Mouse (Mus musculus): ENCODE measurements around the gene 4930402F06Rik.

The 4930402F06Rik gene

DNA sequence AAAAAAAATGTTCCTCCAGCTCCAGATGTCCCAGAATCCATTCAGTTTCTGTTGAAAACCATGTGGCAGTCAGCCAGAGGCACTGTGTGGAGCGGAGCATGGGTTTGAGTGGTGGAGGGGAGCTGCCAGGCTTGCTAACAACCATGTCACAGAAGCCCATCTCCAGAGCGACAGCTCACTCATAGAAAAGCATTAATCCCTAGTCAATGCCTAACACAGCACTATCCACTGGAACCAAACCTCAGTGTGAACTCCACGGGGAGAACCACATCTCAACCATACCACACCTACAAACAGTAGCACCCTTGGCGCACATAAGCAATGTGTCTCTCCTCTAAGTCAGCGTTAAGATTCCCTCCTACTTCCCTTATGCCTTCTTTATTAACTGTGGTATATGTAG lies at the start of gene 4930402F06Rik:
TSS of gene 4930402F06Rik (minus strand) at position 80 of the 400 bp plus-strand sequence.
- 16% methylated on average over 5 of the region's 5 CpGs for WGBS

DNA sequence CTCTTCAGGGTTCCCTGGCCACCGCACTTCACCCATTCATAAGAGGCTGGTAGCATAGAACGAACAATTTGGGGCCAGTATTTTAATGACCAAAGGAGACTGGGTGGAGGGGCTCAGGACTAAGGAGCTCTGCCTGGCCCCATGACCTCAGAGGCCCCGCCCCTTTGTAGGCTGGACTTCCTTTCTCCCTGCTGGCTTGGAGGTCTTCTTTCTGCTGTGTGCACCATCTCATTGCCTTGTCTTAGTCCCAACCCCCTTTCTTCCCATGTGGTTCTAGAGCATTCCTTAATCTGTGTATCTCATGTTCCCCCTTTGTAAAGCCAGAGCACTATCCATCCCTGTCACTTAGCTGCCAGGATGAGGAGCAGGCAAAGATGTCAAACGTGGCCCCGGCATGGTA lies 49.3 kb upstream of the 4930402F06Rik start:
- WGBS, result 82% methylated on average over 5 of the region's 5 CpGs

DNA sequence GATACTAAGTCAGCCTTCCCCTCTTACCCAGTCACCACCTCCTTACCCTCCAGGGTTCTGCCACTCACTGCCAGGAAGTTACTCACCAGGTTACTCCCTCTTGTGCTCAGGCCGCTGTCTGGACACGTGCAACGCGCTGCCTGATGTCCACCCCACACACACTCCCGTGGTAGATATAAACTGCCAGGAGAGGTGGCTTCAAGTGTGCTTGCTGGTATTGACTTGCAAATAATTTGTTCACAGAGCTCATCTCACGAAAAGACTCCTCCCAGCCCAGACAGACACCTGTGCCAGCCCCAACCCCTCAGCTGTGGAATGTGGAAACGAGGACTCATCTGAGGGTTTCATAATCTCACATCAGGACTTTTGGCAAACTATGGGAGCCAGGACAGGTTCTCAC lies 48.6 kb upstream of the 4930402F06Rik start:
- 74% methylated on average over 7 of the region's 7 CpGs for WGBS

DNA sequence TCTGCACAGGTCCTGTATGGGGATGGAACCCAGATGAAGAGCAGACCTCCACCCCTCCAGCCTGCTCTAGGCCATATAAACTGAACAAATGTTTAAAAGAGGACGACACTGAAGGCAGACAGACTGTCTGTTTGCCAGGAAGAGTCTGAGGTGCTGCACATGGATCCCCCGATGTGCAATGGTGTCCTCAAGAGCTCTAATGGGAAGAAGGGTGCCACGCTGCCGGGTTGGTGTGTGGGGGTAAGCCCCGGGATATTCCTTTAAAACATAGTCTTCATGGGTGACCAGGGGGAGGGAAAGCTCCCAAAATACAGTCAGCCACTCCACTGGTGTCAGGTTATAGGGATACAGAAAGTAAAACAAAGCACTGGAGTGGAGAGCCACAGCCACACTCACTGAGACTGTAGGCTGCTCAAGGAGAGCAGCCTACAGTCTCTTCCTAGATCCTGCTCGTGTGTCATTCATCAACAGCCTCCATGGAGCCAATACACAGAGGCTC lies 47.8 kb upstream of the 4930402F06Rik start:
- 72% methylated on average over 6 of the region's 6 CpGs for WGBS

DNA sequence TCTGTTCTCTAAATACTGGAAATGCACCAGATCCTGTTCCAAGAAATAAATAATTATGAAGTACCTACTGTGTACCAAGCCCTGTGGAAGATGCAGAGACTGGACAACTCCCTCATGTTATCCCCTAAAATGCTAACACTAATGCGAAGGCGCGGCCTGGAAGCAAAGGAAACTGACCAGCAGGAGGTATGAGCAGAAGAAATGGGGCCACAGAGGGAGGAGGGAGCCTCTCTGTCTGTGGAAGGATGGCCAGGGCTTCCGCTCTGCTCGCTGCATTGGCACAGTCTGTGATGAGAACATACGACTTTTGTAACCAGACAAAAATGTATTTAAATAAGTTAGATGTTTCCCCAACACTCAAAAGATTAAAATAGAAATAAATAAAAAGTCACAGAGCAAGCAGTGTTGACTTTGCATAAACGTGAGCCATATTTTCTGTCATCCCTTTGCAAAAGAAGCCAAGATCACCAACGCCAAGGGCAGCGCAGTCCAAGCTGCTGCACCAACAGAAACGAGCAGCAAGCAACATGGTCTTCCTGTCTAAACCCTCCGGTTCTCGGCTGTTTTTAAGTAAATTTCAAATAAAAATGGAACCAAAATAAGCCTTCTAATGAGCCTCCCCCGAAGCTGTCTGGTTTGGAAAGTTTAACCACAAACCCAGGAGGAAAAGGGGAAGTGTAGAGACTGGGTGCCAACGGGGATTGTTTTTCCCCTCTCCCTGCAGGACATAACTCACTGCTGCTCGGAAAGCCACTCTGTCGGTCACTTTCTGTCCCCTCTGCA lies 47.2 kb upstream of the 4930402F06Rik start:
- 50% methylated on average over 16 of the region's 16 CpGs for WGBS

DNA sequence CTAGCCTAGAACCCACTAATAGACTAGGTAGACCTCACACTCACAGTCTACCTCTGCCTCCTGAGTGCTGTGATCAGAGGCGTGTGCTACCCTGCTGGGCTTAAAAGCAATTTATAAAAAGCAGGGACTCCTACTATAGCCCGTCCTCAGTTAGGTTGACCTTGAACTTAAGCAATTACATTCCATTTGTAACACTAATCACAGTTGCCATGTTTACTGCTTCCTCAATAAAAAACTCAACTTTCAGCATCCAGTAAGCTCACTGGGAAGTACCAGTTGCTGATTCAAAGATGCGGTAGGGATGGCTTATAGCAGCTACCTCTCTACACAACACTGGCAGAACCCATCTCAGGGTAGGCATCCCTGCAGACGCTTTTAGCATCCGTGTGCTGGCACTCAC lies 46.4 kb upstream of the 4930402F06Rik start:
- 93% methylated on average over 5 of the region's 5 CpGs for WGBS

DNA sequence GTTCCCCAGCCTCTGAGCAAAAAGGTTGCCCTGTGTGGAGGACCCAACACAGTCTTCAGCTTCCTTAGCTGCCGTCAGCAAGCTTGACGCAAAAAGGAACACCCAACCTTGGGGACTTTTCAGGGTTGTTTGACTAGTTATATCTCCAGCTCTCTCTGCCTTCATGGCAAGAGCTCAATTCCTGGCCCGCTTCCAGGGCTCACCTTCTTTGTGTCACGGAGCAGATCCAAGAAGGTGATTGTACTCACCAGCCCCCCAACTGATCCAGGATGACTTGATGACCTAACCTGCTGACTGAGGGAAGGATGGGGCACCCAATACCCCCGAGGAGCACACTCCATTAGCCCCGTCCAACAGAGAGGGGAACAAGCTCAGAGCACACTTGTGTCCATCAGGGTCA lies 45.1 kb upstream of the 4930402F06Rik start:
- WGBS, result 83% methylated on average over 6 of the region's 6 CpGs

DNA sequence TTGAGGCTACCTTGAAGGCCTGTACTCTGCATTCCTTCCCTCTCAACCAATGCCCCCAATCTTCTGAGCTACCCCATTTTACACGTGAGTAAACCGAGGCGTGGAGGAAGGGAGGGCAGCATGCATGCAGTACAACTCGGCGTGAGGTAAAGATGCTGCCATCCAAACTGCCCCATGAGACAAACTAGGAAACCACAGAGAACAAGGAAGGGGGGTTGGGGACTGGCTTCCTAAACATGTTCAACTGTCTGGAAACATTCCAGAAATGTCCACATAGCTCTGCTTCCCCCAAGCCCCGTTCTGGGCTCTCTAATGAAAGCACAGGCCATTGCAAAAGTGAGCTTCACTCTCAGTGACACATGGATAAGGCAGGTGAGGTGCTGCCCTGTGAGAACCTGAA lies 44.4 kb upstream of the 4930402F06Rik start:
- WGBS, result 78% methylated on average over 6 of the region's 6 CpGs

DNA sequence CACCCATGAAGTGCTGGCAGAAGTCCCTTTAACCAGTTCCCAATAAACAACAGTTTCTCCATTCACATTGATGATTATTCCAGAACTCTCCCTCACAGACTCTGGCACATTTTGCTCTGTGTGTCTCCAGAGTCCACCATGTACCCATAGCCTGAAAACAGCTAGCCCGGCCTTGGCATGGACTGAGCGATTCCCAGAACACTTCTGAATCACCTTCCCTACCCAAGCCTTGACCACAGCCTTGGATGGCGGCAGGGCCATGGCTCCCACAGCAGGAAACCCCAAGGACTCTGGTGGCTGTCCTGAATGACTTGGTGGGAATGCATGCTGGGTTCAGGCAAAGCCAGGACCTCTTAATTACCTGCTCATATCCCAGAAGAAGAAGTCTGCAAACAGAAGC lies 43.5 kb upstream of the 4930402F06Rik start:
- 88% methylated on average over 3 of the region's 3 CpGs for WGBS

DNA sequence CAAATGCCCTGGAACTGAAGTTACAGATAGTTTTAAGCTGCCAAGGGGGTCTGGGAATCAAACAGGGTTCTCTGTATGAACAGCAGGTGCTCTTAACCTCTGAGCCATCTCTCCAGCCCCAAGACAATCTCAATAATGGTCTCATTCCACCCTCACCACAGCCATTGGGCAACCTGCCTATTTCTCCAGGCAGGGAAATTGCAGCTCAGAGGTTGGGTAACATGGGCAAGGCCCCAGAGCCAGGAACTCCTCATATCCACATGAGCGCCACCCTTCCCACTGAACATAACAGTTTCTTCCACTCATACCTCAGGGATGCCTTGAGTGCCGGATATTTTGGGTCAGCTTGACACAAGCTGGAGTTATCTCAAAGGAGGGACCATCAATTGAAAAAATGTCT lies 40.8 kb upstream of the 4930402F06Rik start:
- 98% methylated on average over 2 of the region's 2 CpGs for WGBS

DNA sequence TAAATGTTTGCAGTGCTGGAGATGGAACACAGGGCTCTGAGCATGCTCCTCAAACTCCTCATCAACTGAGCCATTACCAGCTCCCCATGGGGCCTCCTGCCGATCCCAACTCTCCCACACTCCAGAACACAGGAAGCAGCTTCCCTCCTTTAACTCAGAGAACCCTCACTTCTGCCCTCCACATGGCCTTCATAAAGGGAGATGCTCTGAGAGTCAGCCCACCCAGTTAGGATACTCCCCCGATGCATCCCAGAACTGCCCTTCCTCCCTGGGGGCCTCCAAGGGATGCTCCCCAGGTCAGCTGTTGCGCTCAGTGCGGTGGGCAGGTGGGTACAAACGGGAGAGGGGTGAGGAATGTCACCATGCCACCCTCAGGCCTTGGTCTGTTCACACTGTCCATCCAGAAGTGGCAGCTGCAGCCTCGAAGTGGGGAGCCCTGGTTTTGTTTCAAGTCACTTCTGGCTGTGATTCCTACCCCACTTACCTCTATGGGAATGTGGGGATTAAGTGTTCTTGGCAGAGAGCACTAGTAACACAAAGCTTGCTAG lies 37.7 kb upstream of the 4930402F06Rik start:
- 89% methylated on average over 6 of the region's 6 CpGs for WGBS

DNA sequence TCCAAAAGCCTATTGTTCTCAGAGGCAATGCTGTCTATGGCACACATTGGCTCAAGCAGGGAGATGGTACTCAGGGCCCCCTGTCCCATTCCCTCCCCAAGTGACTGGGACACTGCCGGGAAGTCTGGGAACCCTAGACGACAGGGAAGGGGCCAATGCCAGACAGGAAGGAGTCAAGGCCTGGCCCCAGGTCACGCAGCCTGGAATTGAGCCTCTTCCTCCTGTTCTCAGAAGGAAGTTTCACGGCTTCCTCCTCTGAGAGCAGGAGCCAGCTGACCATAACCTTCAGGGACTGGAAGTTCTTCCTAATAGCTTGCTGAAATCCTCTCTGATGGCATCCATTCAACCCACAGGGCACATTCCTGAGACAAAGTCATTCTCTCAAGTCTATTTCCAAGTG lies 36.5 kb upstream of the 4930402F06Rik start:
- 67% methylated on average over 4 of the region's 4 CpGs for WGBS

DNA sequence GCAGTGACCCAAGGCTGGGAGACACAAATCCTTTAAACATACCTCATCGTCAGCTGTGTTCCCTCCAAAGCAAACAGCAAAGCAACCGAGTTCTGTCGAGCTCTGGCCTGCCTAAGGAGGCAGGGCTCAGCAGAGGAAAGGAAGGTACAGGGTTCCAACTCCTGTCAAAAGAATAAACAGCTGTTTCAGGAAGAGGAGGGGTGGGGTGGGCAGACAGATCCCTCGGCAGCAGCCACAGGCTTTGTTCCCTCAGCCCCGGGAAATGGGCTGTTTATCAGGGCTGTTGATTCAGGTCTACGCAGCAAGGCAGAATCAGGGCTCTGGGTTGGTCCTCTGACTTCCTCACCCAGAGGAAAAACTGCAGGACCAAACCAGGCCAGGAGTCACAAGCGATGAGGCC lies 35.5 kb upstream of the 4930402F06Rik start:
- 56% methylated on average over 7 of the region's 7 CpGs for WGBS

DNA sequence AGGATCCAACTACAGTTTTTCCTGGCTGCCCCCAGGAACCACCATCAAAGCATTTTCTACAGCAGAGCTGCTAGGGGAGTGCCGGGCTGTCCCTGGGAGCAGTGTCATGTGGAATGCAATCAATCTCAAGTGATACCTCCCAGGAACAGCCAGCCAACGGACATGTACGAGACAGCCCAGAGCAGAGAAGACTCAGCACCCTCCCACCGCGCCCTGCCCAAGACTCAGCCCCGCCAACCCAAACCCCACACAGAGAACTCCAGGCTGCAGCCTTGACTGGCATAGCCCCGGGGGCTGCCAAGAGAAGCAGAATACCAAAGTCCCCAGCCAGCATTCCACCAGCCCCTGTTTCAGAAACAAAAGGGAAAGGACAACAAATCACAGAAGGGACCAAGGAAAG lies 35.0 kb upstream of the 4930402F06Rik start:
- 66% methylated on average over 7 of the region's 7 CpGs for WGBS

DNA sequence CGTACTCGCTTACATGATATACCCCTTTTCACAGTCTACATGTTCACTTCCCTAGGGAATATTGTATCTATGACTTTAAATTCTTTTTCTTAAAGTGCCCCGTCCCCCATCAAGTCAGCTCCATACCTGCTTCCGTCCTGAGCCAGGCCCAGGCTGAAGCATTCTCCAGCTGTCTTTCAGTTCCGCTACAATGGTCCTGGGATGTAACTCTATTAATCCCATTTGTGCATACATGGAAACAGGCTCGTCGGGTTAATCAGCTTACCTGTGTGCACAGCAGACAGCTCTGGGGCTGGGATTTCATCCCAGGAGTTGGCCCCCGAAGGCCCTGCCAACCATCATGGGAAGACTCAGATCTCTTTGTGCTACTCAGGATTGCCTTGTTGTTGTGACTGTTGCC lies 33.8 kb upstream of the 4930402F06Rik start:
- 95% methylated on average over 8 of the region's 8 CpGs for WGBS

DNA sequence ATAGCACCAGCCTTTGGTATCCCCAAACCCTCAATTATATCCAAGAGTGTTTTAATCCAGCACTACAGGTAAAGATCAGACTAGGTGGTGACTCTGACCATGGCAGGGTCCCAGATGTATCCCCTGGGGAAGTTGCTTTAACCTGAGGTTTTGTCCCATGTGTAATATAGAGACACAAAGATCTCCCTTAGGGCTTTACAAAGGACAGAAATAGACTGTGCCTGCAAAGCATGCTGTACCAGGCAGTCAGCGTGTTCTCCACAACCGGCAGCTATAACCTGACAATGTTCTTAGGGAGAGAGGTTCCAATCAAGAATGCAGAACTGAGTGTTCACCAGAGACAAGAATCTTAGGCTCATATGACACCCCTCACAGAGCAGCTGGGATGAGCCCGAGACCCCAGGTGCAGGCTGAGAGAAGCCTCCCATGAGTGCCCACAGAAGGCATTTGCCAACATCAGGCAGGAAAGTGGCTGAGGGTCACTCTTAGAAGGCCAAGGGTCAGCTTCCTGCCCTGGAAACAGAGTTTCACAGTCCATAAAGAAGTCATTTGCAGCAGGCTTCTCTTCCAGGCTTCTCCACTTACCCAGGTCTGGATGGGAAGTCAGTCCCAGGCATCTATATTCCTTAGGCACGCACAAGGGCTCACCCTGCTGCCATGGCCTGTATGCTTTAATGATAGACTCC lies 31.8 kb upstream of the 4930402F06Rik start:
- 82% methylated on average over 4 of the region's 4 CpGs for WGBS

DNA sequence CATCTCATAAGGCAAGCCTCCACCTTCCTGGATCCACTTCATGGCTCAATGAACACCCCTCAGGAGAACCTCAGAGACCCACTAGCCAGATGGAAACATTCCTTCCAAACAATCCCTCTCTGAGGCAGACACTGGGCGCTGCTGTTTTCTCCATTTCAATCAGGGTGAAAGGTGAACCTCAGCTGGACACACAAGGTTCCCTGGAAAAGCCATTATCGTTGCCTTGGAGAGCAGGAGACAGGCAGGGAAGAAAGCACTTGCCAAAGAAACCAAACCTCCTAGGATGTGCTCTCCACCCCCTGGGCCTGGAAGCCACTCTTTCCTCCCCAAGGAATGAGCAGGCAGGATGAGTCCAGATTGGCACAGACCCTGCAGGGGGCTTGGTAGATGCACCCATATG lies 30.6 kb upstream of the 4930402F06Rik start:
- 66% methylated on average over 2 of the region's 2 CpGs for WGBS

DNA sequence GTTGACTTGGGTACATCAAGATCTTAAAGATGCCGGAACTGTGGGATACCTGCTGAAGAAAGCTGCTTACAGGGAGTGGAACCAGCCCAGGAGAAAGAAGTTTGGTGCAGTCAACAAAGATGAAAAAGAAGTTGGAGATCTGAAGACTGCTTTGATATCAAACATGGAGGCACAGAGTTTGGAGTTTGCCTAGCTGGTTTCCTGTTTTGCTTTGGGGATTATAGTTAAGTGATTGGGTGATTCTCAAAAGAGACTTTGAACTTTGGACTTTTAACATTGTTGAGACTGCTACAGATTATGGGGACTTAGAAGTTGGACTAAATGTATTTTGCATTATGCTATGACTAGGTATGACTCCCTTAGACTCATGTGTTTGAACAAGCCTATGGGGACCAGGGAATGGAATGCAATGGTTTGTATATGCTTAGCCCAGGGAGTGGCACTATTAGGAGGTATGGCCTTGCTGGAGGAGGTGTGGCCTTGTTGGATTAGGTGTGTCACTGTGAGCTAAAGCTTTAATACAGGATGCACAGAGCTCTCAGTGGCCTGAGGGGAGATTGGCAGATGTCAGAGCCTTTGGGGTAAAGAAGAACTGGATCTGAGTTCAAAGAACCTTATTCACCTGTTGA lies 26.9 kb upstream of the 4930402F06Rik start:
- 100% methylated on average over 1 of the region's 1 CpGs for WGBS

DNA sequence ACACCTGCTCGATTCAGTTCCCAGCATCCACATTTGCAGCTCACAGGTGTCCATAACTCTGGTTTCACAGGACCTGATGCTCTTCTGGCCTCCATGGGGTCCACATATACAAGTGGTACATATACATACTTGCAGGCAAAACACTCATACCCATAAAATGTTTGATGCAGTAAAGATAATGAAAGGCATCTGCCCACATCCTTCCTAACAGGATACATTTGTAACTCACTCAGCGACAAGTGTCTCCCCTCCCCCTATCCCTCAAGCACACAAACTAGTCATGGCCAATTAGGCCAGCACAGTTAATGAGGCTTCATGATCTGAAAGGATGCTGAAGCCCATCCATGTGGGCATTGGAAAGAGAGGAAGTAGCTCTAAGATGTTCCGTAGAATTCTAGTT lies 25.4 kb upstream of the 4930402F06Rik start:
- WGBS, result 78% methylated on average over 3 of the region's 3 CpGs

DNA sequence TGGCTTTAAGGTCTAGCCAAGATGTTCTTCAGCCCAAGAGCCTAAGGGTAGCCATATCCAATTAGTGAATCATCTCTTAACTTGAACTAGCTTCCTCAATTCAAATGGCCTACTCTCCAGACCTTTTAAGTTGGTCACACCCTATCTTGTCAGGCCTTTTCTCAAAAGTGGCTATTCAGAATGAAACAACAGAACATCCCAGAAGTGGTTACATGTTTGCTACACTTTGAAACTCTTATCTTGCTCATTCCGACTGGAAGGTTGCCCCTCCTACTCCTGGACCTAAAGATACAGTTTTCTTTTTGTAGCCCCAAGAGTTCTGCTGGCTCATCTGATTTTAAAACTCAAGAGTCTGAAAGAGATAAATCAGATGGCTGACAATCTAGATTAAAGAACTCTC lies 23.7 kb upstream of the 4930402F06Rik start:
- 93% methylated on average over 1 of the region's 1 CpGs for WGBS

DNA sequence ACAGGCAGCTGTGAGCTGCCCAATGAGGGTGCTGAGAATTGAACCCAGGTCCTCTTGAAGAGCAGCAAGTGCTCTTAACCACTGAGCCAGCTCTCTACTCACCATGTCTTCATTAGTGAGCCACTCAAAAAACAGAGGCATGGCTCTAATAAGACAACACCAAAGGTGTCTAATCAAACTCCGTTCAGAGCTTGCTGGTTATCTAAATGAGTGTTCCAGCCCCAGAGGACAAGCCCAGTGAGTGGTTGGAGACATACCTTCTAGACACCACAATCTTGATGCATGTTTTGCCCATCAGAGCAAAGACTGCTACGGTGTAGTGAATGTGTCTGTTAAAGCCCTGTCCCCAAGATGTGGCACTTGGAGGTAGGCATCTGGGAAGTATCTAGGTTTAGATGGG lies 22.7 kb upstream of the 4930402F06Rik start:
- WGBS, result 99% methylated on average over 2 of the region's 2 CpGs

DNA sequence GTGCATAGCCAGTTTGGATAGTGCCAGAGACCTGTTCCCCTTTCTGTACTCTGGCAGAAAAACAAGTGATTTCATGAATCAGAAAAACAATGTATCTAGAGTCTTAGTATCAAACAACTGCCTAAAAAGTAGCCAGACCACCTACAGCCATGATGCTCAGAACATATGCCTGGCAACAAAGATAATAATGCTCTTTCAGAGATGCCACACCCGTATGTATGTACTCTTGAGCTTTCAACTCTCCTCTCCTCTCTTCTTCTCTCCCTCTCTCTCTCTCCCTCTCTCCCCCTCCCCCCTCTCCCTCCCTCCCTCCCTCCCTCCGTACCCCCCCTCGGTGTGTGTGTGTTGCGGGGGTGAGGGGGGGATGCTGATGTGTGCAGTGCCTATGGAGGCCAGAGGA lies 22.3 kb upstream of the 4930402F06Rik start:
- WGBS, result 93% methylated on average over 4 of the region's 4 CpGs
